Mouse (Mus musculus): ENCODE data around the gene Cwc25. TPM values are rescaled to one million over a fixed set of nuclear protein-coding genes. Genes with fewer than 3 reads are reported as not detected.

The Cwc25 gene
- polyA plus RNA-seq, 1 experiment = 10.4 TPM

- WGBS = 40% methylated on average over 7 of the region's 7 CpGs
- Histone ChIP-seq H3K27ac (ENCODE audit: control insufficient read depth, insufficient read depth, low read depth, low read length, poor library complexity) (no peak overlapping the region), H3K4me3 (replicated peaks; ENCODE audit: control insufficient read depth, low read depth, low read length) (no peak overlapping the region), H3K4me1 (ENCODE audit: control insufficient read depth, insufficient read depth, low read length) (peaks cover 7% of the 10 kb centered on the region)
- no peak for TF ChIP-seq POLR2A (IDR thresholded peaks at IDR 0.05; ENCODE audit: borderline replicate concordance, control insufficient read depth, low read depth, low read length)
- TF ChIP-seq CTCF (IDR thresholded peaks at IDR 0.05; ENCODE audit: control insufficient read depth, insufficient read depth, low read length) = no peak
Measured at GRCm38 (mm10) chr11:97810356-97810755, 44.0 kb upstream of the Cwc25 start.

DNA sequence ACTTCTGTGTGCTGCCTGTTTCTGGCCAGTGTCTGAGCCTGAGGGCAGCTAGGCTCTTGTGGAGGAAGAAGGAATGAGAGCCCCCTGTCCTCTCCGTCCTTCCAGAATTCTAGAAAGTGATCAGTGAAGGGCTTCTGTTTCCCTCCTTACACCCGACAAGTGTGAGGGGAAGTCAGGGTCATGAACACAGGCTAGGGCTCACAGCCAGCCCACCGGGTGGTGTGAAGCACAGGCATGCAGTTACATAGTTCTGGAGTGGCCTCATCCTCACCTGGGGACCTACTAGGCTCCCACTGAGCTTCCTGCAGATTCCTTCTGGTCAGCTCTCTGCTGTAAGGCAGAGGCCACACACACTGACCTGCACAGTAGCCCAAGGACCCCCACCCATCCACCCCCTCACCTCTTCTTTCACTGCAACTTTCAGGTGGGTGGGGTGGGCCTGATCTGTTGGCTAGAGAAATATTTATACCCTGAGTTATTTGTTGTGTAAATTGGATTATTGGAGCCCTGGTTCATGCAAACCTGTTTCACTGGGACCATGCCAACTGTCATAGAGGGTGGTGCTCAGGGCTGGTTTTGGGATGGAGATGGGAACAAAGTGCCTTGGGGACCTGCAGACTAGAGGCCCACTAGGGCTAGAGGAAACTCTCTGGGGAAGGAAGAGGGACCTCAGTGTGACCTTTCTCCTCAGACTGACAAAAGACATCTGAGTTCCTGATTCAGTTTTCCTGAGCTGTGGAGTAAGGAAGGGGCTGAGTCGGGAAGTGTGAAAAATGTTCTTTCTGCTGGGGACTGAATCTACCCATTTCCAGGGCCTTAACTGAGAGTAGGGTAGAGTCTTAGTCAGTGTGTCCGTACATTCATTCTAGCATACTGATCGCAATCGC, 43.1 kb upstream of the Cwc25 start:
- no peak for TF ChIP-seq POLR2A (IDR thresholded peaks at IDR 0.05; ENCODE audit: borderline replicate concordance, control insufficient read depth, low read depth, low read length)
- no peak for TF ChIP-seq CTCF (IDR thresholded peaks at IDR 0.05; ENCODE audit: control insufficient read depth, insufficient read depth, low read length)
- Histone ChIP-seq H3K27ac (ENCODE audit: control insufficient read depth, insufficient read depth, low read depth, low read length, poor library complexity) (no peak overlapping the region), H3K4me1 (ENCODE audit: control insufficient read depth, insufficient read depth, low read length) (peaks cover 5% of the 10 kb centered on the region)

GRCm38 (mm10) chr11:97808621-97809234, 42.4 kb upstream of the Cwc25 start:
- TF ChIP-seq POLR2A (IDR thresholded peaks at IDR 0.05; ENCODE audit: borderline replicate concordance, control insufficient read depth, low read depth, low read length) (no peak), CTCF (IDR thresholded peaks at IDR 0.05; ENCODE audit: control insufficient read depth, insufficient read depth, low read length) (no peak)
- 79% methylated on average over 5 of the region's 5 CpGs for WGBS
- H3K27ac ChIP-seq (ENCODE audit: control insufficient read depth, insufficient read depth, low read depth, low read length, poor library complexity) = no peak overlapping the region

More for the DNA sequence above, 43.1 kb upstream of the Cwc25 start:
- no peak overlapping the region for H3K4me3 ChIP-seq (replicated peaks; ENCODE audit: control insufficient read depth, low read depth, low read length)
- 63% methylated on average over 7 of the region's 7 CpGs for WGBS

DNA sequence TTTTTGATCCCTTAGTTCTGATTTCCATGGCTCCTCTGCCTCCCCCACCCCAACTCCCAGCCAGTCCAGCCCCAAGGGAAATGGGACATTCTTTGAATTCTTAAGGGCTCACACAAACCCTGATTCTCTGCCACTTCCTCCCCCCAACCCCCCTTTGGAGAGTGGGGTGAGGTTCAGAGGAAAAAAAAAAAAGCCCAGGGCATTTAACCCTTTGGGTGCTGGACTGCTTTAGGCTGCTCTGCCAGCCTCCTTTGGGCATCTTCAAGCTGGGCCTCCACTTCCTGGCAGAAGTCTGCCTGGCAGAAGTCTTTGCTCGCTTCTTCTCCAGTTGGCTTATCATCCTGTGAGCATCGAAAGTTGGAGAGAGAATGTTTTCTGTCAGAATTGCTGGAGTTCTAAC, 41.7 kb upstream of the Cwc25 start:
- H3K4me3 ChIP-seq (replicated peaks; ENCODE audit: control insufficient read depth, low read depth, low read length) = no peak overlapping the region
- 67% methylated on average over 2 of the region's 2 CpGs for WGBS
- no peak overlapping the region for H3K27ac ChIP-seq (ENCODE audit: control insufficient read depth, insufficient read depth, low read depth, low read length, poor library complexity)
- TF ChIP-seq POLR2A (IDR thresholded peaks at IDR 0.05; ENCODE audit: borderline replicate concordance, control insufficient read depth, low read depth, low read length) (no peak), CTCF (IDR thresholded peaks at IDR 0.05; ENCODE audit: control insufficient read depth, insufficient read depth, low read length) (no peak)
- peaks cover 2% of the 10 kb centered on the region; the same call in 1 of the 2 replicates for H3K4me1 ChIP-seq (ENCODE audit: control insufficient read depth, insufficient read depth, low read length)

More at GRCm38 (mm10) chr11:97808621-97809234, 42.4 kb upstream of the Cwc25 start:
- no peak overlapping the region for H3K4me3 ChIP-seq (replicated peaks; ENCODE audit: control insufficient read depth, low read depth, low read length)
- H3K4me1 ChIP-seq (ENCODE audit: control insufficient read depth, insufficient read depth, low read length) = peaks cover 5% of the 10 kb centered on the region

DNA sequence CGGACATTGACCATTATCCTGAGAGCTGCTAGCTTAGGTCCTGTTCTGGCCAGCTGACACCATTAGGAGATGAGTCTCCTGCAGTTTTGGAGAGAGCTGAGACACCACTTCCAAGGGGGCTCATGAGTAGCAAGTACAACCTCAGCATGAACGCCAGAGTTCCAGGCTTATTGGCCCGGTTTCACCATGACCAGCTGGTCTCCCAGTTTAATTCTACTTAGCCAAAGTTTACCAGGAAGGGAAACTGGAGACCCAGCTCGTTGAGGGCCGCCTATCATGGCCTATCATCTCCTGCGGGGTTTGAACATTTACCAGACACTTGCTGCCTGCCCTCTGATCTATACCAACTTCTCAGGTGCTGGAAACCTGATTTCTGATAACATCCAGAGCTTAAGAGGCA, 41.3 kb upstream of the Cwc25 start:
- no peak overlapping the region for H3K27ac ChIP-seq (ENCODE audit: control insufficient read depth, insufficient read depth, low read depth, low read length, poor library complexity)
- H3K4me3 ChIP-seq (replicated peaks; ENCODE audit: control insufficient read depth, low read depth, low read length) = no peak overlapping the region
- TF ChIP-seq POLR2A (IDR thresholded peaks at IDR 0.05; ENCODE audit: borderline replicate concordance, control insufficient read depth, low read depth, low read length) = no peak
- TF ChIP-seq CTCF (IDR thresholded peaks at IDR 0.05; ENCODE audit: control insufficient read depth, insufficient read depth, low read length) = no peak
- WGBS = 54% methylated on average over 6 of the region's 6 CpGs
- peaks cover 2% of the 10 kb centered on the region; the same call in 1 of the 2 replicates for H3K4me1 ChIP-seq (ENCODE audit: control insufficient read depth, insufficient read depth, low read length)

GRCm38 (mm10) chr11:97806613-97806964, 40.2 kb upstream of the Cwc25 start:
- WGBS = 83% methylated on average over 7 of the region's 7 CpGs
- H3K4me3 ChIP-seq (replicated peaks; ENCODE audit: control insufficient read depth, low read depth, low read length) = no peak overlapping the region
- H3K4me1 ChIP-seq (ENCODE audit: control insufficient read depth, insufficient read depth, low read length) = peaks cover 4% of the 10 kb centered on the region; the same call in 1 of the 2 replicates
- H3K27ac ChIP-seq (ENCODE audit: control insufficient read depth, insufficient read depth, low read depth, low read length, poor library complexity) = no peak overlapping the region
- TF ChIP-seq POLR2A (IDR thresholded peaks at IDR 0.05; ENCODE audit: borderline replicate concordance, control insufficient read depth, low read depth, low read length) (no peak), CTCF (IDR thresholded peaks at IDR 0.05; ENCODE audit: control insufficient read depth, insufficient read depth, low read length) (no peak)

DNA sequence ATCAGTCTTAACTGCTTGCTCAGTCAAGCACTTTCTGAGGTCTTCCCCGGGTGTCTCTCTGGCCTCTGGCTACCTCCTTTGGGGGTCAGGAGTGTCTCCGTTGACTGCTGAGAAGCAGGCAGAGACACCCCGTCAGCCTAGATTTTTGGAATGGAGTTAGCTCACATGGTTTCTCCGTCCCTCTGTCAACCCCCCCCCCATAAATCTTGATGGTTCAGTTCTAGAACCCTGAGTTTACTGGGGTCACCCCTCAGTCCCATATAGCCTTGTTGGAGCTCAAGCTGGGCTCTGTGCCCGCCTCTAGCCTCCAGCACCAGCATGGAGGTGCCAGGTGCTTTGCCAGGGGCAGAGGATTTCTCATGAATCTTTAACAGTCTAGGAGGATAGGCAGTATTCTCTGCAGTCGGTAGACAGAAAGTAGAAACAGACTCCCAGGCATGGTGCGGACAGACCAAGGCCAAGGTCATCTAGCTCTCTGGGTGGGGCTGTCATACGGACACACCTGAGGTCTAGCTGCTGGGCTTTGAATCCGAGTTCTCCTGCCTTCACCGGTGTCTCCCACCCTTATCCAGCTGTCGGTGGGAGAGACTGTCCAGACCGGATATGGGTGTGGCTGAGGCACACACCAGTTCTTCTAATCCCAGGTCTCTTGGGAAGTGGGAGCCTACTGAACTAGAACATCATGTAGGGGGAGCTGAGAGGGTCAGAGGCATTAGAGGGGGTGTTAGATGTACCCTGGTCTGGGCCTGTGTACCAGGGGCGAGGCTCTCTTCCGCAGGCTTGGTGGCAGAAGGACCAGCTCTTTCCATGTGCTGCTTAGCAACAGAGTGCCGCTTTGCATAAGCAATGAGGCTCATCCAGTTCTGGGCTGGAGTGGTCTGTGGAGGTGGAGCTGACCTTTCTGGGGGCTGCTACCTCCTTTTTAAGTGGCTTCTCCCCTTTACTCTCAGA, 39.6 kb upstream of the Cwc25 start:
- peaks cover 4% of the 10 kb centered on the region; the same call in 1 of the 2 replicates for H3K4me1 ChIP-seq (ENCODE audit: control insufficient read depth, insufficient read depth, low read length)
- no peak overlapping the region for H3K4me3 ChIP-seq (replicated peaks; ENCODE audit: control insufficient read depth, low read depth, low read length)
- TF ChIP-seq POLR2A (IDR thresholded peaks at IDR 0.05; ENCODE audit: borderline replicate concordance, control insufficient read depth, low read depth, low read length) (no peak), CTCF (IDR thresholded peaks at IDR 0.05; ENCODE audit: control insufficient read depth, insufficient read depth, low read length) (no peak)
- 78% methylated on average over 15 of the region's 15 CpGs for WGBS
- H3K27ac ChIP-seq (ENCODE audit: control insufficient read depth, insufficient read depth, low read depth, low read length, poor library complexity) = no peak overlapping the region
